Mouse (Mus musculus) lung, postnatal 0 days (tissue): Measurements from ENCODE around the gene Igfbpl1.

ENCODE experiments used
- CTCF ChIP-seq: IDR thresholded peaks from 2 replicates; pipeline ENCODE4 v1.5.1; 2016; ENCODE audit warnings: antibody characterized with exemption, mild to moderate bottlenecking
- EP300 ChIP-seq: IDR thresholded peaks from 2 replicates; pipeline ENCODE4 v1.6.1; 2016; ENCODE audit warnings: antibody characterized with exemption, mild to moderate bottlenecking, control low read depth

GRCm38 (mm10) chr4:45763288-45764140, 63.2 kb downstream of the Igfbpl1 start:
- TF ChIP-seq CTCF (no peak), EP300 (no peak)
